Mouse (Mus musculus): ENCODE data around the gene Ccnk.

GRCm38 (mm10) chr12:108245579-108245978 is 66.2 kb downstream of the Ccnk start:
- no peak for TF ChIP-seq CTCF (IDR thresholded peaks at IDR 0.05; ENCODE audit: control insufficient read depth, insufficient read depth, insufficient read length)
- no peak for TF ChIP-seq MYOD1 (IDR thresholded peaks at IDR 0.05; ENCODE audit: control insufficient read depth, insufficient read length, low read depth)

Data from C2C12 (cell line).